Mouse (Mus musculus) retina, postnatal 1 day (tissue): ENCODE measurements at regions not wholly inside any gene's neighbourhood (a gene's known extent, or its start where the extent isn't known, plus 50 kb on each side); places are given as distances from the start of the nearest gene placed in this dataset.

Experiments used
- DNase-seq: peaks from one replicate; pipeline ENCODE4 v3.0.0-alpha.2; 2012

DNA sequence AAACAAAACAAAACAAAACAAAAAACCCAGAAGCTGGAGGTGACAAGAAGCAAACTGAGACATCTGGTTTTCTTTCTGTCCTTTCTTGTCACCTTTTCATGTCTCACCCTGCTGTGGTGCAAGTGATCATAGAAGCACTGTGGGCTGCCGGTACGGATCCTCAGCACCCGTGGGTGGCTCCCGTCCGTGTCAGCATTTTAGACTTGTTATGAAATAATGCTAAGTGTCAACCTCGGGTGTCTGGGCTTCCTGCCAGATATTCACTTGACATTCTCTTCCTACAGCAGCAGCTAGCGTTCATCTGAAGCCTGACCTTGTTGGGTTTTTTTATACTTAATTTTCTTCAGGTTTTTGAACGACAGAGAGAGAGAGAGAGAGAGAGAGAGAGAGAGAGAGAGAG is 404.7 kb downstream of the Pla2g4a start:
- no peak for DNase-seq

DNA sequence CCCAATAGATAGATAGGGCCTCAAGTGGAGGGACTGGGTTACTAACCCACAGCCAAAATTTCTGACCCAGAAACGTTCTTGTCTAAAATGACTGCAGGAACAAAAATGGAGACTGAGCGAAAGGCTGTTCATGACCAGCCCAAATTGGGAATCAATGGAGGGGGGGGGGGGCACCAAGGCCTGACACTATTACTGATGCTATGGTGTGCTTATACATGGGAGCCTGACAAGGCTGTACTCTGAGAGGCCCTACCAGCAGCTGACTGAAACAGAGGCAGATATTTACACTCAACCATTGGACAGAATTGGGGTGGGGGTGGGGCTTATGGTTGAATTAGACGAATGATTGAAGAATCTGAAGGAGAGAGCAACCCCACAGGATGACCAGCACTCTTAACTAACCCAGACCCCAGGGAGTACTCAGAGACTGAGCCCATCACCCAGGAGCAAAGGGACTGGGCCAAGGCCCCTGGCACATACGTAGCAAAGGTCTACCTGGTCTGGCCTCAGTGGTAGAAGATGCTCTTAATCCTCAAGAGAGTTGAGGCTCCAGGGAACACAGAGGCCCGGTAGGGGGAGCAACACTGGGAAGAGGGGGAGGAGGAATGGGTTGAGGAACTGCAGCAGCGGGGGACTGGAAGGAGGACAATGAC is 405.6 kb downstream of the Pla2g4a start:
- DNase-seq: no peak

DNA sequence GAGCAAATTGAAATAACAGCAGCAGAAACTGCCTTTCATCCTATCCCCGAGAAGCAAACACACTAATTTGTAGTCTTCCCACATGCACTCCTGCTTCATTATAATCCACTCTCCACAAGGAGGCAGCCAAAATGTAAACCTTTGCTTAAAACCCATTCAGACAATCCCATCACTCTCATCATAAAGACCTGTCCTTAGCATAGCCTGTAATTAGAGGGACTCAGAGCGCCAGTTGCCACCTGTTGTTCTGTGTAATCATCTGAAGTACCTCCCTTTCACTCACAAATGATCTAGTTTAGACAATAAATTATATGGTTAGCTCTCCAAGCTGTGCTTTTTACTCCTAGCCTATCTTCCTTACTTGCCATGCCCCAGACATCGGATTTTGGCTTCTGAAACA is 415.0 kb downstream of the Pla2g4a start:
- no peak for DNase-seq

DNA sequence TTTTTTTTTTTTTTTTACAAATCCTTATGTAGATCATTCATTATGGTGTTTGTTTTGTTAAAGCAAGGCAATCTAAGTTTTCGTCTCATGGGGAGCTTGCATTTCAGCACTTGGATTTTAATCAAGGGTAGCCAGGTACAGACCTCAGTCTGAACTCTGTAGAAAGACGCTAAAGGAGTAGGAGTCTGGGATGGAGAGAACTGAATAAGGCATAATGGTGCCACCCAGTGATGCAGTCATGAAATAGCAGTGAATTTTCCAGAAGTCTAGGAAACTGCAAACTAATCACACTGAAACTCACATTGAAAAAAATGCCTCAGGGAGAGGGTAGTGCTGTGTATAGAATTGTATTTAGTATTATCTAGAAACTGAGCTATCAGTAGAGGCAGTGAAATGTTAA is 419.7 kb downstream of the Pla2g4a start:
- DNase-seq: no peak

DNA sequence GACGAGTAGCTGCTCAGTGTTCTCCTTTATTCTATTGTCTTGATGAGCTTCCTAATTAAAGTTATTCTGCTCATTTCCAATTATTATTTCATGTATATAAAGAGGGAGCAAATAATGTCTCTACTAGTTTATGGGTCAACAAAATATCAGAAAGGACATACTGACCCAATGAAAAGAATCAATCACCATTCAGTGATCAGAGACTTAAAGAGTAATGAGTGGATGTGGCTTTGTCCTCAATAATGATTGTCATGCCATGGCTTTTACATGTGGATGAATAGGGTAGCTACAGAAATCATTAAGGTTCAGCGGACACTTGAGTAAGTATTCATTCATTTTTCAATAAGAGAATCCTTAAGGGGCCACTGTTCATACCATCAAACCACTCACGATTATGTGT is 427.4 kb downstream of the Pla2g4a start:
- DNase-seq: peak; percentile 27
